Mouse (Mus musculus) forebrain, embryonic 13.5 days (tissue): Measurements from ENCODE around the gene Chrm1. TPM values are rescaled to one million over a fixed set of nuclear protein-coding genes. Genes with fewer than 3 reads are reported as not detected.

Experiments
- ATAC-seq: fragments of 200-750 bp; cut with Nextera tagmentation; 2 replicates; pipeline ENCODE4 v1.8.0; 2017
- H3K27ac ChIP-seq: fragments of 300-500 bp; sonication (generic); 2 replicates; pipeline ENCODE4 v1.5.1; 2015; ENCODE audit warnings: inconsistent platforms, mild to moderate bottlenecking, moderate library complexity
- H3K27me3 ChIP-seq: fragments of 300-500 bp; sonication (generic); 2 replicates; pipeline ENCODE4 v1.6.1; 2015; ENCODE audit warnings: mild to moderate bottlenecking, inconsistent platforms
- H3K36me3 ChIP-seq: fragments of 300-500 bp; sonication (generic); 2 replicates; pipeline ENCODE4 v1.6.1; 2015; ENCODE audit warnings: mild to moderate bottlenecking, inconsistent platforms; ENCODE audit not compliant: poor library complexity, severe bottlenecking
- H3K4me1 ChIP-seq: fragments of 300-500 bp; sonication (generic); 2 replicates; pipeline ENCODE4 v1.6.1; 2015; ENCODE audit warnings: inconsistent platforms
- H3K4me2 ChIP-seq: fragments of 300-500 bp; sonication (generic); 2 replicates; pipeline ENCODE4 v1.6.1; 2015; ENCODE audit warnings: inconsistent platforms, mild to moderate bottlenecking, moderate library complexity
- H3K4me3 ChIP-seq: fragments of 300-500 bp; sonication (generic); 2 replicates; pipeline ENCODE4 v1.5.1; 2015; ENCODE audit warnings: mild to moderate bottlenecking, inconsistent platforms
- H3K9ac ChIP-seq: fragments of 300-500 bp; sonication (generic); 2 replicates; pipeline ENCODE4 v1.6.1; 2015; ENCODE audit warnings: mild to moderate bottlenecking, inconsistent platforms
- H3K9me3 ChIP-seq: fragments of 300-500 bp; sonication (generic); replicated peaks from 2 replicates; pipeline ENCODE4 v1.6.1; 2016; ENCODE audit warnings: inconsistent platforms
- WGBS: fragments of 180-500 bp; shearing (Covaris S2); methylation state at CpG from one replicate; pipeline ENCODE4 v1.1.7; 2015; 5-methylcytosine and 5-hydroxymethylcytosine counted together
- polyA plus RNA-seq: library from polyadenylated mRNA; unstranded; fragments of >200 nt; fragmentation: Nextera tagmentation; extraction: Ambion mirVana; gene quantifications from 2 replicates; pipeline ENCODE4 v1.2.1, GENCODE M21; 2015

Gene Chrm1
- polyA plus RNA-seq: 0.94 and 1.3 TPM in 2 replicates

GRCm38 (mm10) chr19:8663360-8663839 is at the start of gene Chrm1:
Chrm1 (plus strand) TSS chr19:8663789.
- H3K27me3 ChIP-seq: peaks cover 3% of the 10 kb centered on the region; the same call in 1 of the 2 replicates
- no peaks in the 10 kb centered on the region for H3K9me3 ChIP-seq
- WGBS: 56% methylated on average over 9 of the region's 9 CpGs
- no peaks in the 10 kb centered on the region for H3K36me3 ChIP-seq
- H3K4me1 ChIP-seq: peaks cover 6% of the 10 kb centered on the region
- peak within 1 kb of the TSS; percentile 26; the same call in 1 of the 2 replicates for H3K9ac ChIP-seq
- H3K4me3 ChIP-seq: peak within 1 kb of the TSS; percentile 46
- ATAC-seq: peak; percentile 3; the same call in 1 of the 2 replicates
- peak within 1 kb of the TSS; percentile 86 for H3K4me2 ChIP-seq
- no peak within 1 kb of the TSS for H3K27ac ChIP-seq

DNA sequence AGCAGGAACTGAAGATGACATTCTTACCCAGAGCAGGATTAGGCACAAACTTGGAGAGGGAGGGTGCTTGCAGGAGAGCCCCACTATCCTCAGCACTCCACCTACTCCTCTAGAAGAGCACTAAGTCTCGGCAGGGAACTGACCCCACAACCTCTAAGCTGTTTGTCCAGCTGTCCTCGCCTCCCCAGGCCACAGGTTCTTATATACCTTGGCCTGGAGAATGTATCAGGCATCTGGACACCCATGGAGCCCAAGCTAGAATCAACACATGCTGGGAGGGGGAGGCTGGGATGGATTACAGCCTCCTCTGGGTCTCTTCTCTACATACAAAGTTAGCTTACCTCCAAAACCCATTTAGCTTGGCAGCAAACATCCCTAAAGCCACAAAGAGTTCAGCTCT is 49.2 kb upstream of the Chrm1 start:
- no peak overlapping the region for H3K9ac ChIP-seq
- no peaks in the 10 kb centered on the region for H3K4me1 ChIP-seq
- 64% methylated on average over 2 of the region's 2 CpGs for WGBS
- H3K27ac ChIP-seq: no peak overlapping the region
- H3K4me3 ChIP-seq: no peak overlapping the region
- H3K9me3 ChIP-seq: no peaks in the 10 kb centered on the region
- no peaks in the 10 kb centered on the region for H3K36me3 ChIP-seq
- H3K27me3 ChIP-seq: no peaks in the 10 kb centered on the region
- no peak for ATAC-seq
- no peak overlapping the region for H3K4me2 ChIP-seq

- Histone ChIP-seq H3K4me2 (no peak overlapping the region), H3K36me3 (no peaks in the 10 kb centered on the region), H3K27me3 (no peaks in the 10 kb centered on the region), H3K4me1 (no peaks in the 10 kb centered on the region), H3K27ac (no peak overlapping the region), H3K9me3 (no peaks in the 10 kb centered on the region), H3K4me3 (no peak overlapping the region), H3K9ac (no peak overlapping the region)
- WGBS: 72% methylated on average over 4 of the region's 4 CpGs
- ATAC-seq: no peak
Observed at GRCm38 (mm10) chr19:8616314-8616713, 47.3 kb upstream of the Chrm1 start.

GRCm38 (mm10) chr19:8617904-8618303 is 45.7 kb upstream of the Chrm1 start, which contains the start of gene Slc22a6:
Slc22a6 (plus strand) TSS chr19:8618039.
- WGBS: 8% methylated on average over 7 of the region's 7 CpGs
- no peaks in the 10 kb centered on the region for H3K9me3 ChIP-seq

DNA sequence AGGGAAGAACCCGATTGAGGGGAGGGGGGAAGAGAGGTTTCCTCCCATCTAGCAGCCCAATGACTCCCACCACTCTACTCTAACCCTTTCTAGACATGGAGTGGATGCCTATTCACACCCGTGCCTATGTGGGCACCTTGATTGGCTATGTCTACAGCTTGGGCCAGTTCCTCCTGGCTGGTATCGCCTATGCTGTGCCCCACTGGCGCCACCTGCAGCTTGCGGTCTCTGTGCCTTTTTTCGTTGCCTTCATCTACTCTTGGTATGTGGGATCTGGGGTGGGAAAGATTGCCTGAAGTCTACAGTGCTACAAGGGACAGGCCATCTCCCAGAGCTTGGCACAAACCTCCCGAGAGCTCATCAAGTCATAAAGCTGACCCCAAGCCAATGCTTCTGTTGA is 42.5 kb upstream of the Chrm1 start:
- 93% methylated on average over 7 of the region's 7 CpGs for WGBS
- no peaks in the 10 kb centered on the region for H3K27me3 ChIP-seq
- H3K9ac ChIP-seq: no peak overlapping the region
- no peak overlapping the region for H3K4me3 ChIP-seq
- H3K4me2 ChIP-seq: no peak overlapping the region
- H3K36me3 ChIP-seq: no peaks in the 10 kb centered on the region
- no peak overlapping the region for H3K27ac ChIP-seq
- no peak for ATAC-seq
- no peaks in the 10 kb centered on the region for H3K9me3 ChIP-seq
- H3K4me1 ChIP-seq: no peaks in the 10 kb centered on the region

More at GRCm38 (mm10) chr19:8617904-8618303, 45.7 kb upstream of the Chrm1 start, which contains the start of gene Slc22a6:
- H3K36me3 ChIP-seq: no peaks in the 10 kb centered on the region
- no peak for ATAC-seq
- no peaks in the 10 kb centered on the region for H3K4me1 ChIP-seq
- no peak within 1 kb of the TSS for H3K4me2 ChIP-seq
- H3K4me3 ChIP-seq: no peak within 1 kb of the TSS
- no peak within 1 kb of the TSS for H3K27ac ChIP-seq
- no peak within 1 kb of the TSS for H3K9ac ChIP-seq
- H3K27me3 ChIP-seq: no peaks in the 10 kb centered on the region

DNA sequence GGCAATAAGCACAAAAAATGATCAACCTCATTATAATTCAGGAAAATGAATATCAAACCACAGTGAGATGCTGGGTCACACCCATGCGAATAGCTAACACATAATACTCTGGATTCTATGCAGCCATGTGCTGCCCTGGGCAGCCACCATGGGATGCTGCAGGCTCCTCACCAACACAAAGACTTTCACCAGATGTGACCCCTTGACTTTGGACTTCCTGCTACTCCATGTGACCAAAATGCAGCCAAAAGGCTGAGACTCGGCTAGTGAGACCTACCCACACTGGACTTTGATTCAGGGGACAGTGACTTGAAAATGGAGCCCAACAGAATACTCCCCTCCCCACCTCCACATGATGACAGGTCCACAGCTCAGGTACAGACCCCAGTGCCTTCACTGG is 33.3 kb upstream of the Chrm1 start:
- H3K4me3 ChIP-seq: no peak overlapping the region
- no peak overlapping the region for H3K4me2 ChIP-seq
- H3K9me3 ChIP-seq: no peaks in the 10 kb centered on the region
- no peak overlapping the region for H3K9ac ChIP-seq
- no peak for ATAC-seq
- no peak overlapping the region for H3K27ac ChIP-seq
- H3K27me3 ChIP-seq: peaks cover 2% of the 10 kb centered on the region; the same call in 1 of the 2 replicates
- no peaks in the 10 kb centered on the region for H3K36me3 ChIP-seq
- no peaks in the 10 kb centered on the region for H3K4me1 ChIP-seq
- WGBS: 80% methylated on average over 2 of the region's 2 CpGs

- Histone ChIP-seq H3K36me3 (no peaks in the 10 kb centered on the region), H3K27me3 (peaks cover 2% of the 10 kb centered on the region; the same call in 1 of the 2 replicates), H3K9me3 (no peaks in the 10 kb centered on the region), H3K4me3 (no peak overlapping the region), H3K9ac (no peak overlapping the region), H3K27ac (no peak overlapping the region), H3K4me1 (no peaks in the 10 kb centered on the region), H3K4me2 (no peak overlapping the region)
- ATAC-seq: no peak
- WGBS: 83% methylated on average over 6 of the region's 6 CpGs
Observed at GRCm38 (mm10) chr19:8630826-8631225, 32.8 kb upstream of the Chrm1 start.

GRCm38 (mm10) chr19:8632029-8632428 is 31.6 kb upstream of the Chrm1 start:
- Histone ChIP-seq H3K27ac (no peak overlapping the region), H3K9me3 (no peaks in the 10 kb centered on the region), H3K4me3 (no peak overlapping the region), H3K4me1 (no peaks in the 10 kb centered on the region), H3K4me2 (no peak overlapping the region), H3K36me3 (no peaks in the 10 kb centered on the region), H3K9ac (no peak overlapping the region), H3K27me3 (no peaks in the 10 kb centered on the region)
- WGBS: 64% methylated on average over 1 of the region's 1 CpGs
- no peak for ATAC-seq

- no peak for ATAC-seq
- Histone ChIP-seq H3K36me3 (no peaks in the 10 kb centered on the region), H3K27ac (no peak overlapping the region), H3K4me2 (no peak overlapping the region), H3K4me3 (no peak overlapping the region), H3K9me3 (no peaks in the 10 kb centered on the region), H3K9ac (no peak overlapping the region), H3K4me1 (no peaks in the 10 kb centered on the region), H3K27me3 (no peaks in the 10 kb centered on the region)
- 81% methylated on average over 5 of the region's 5 CpGs for WGBS
Observed at GRCm38 (mm10) chr19:8642086-8642485, 21.5 kb upstream of the Chrm1 start.

DNA sequence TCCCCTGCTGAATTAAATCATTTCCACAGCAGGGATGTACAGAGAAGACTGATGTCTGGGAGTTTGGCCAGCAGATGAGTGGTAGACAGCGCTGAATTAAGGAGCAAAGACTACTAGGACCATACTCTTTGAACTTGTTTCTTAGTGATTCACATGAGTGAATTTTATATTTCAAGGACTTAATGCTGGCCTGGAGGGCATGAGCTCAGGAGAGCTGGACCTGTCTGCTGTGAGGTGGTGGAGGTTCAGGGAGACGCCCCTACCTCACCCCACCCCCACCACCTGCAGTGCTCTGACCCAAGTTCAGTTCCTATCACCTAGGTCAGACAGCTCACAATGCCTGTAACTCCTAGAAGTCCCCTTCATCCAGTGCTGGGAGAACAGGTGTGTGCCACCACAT is 17.2 kb upstream of the Chrm1 start:
- Histone ChIP-seq H3K4me3 (no peak overlapping the region), H3K9ac (no peak overlapping the region), H3K36me3 (no peaks in the 10 kb centered on the region), H3K4me2 (no peak overlapping the region), H3K27me3 (no peaks in the 10 kb centered on the region), H3K9me3 (no peaks in the 10 kb centered on the region), H3K4me1 (no peaks in the 10 kb centered on the region), H3K27ac (no peak overlapping the region)
- ATAC-seq: no peak
- 85% methylated on average over 2 of the region's 2 CpGs for WGBS

GRCm38 (mm10) chr19:8655833-8656232 is 7.8 kb upstream of the Chrm1 start:
- ATAC-seq: no peak
- H3K27me3 ChIP-seq: no peaks in the 10 kb centered on the region
- no peak overlapping the region for H3K9ac ChIP-seq
- H3K36me3 ChIP-seq: no peaks in the 10 kb centered on the region
- no peak overlapping the region for H3K27ac ChIP-seq
- no peak overlapping the region for H3K4me3 ChIP-seq
- no peaks in the 10 kb centered on the region for H3K9me3 ChIP-seq
- H3K4me2 ChIP-seq: no peak overlapping the region
- H3K4me1 ChIP-seq: no peaks in the 10 kb centered on the region

GRCm38 (mm10) chr19:8656341-8656740 is 7.2 kb upstream of the Chrm1 start:
- no peak overlapping the region for H3K4me3 ChIP-seq
- no peaks in the 10 kb centered on the region for H3K4me1 ChIP-seq
- no peak overlapping the region for H3K9ac ChIP-seq
- whole genome bisulfite sequencing: 80% methylated on average over 4 of the region's 4 CpGs
- no peaks in the 10 kb centered on the region for H3K36me3 ChIP-seq
- no peak overlapping the region for H3K27ac ChIP-seq
- no peak for ATAC-seq
- no peaks in the 10 kb centered on the region for H3K9me3 ChIP-seq
- H3K4me2 ChIP-seq: no peak overlapping the region
- H3K27me3 ChIP-seq: no peaks in the 10 kb centered on the region

DNA sequence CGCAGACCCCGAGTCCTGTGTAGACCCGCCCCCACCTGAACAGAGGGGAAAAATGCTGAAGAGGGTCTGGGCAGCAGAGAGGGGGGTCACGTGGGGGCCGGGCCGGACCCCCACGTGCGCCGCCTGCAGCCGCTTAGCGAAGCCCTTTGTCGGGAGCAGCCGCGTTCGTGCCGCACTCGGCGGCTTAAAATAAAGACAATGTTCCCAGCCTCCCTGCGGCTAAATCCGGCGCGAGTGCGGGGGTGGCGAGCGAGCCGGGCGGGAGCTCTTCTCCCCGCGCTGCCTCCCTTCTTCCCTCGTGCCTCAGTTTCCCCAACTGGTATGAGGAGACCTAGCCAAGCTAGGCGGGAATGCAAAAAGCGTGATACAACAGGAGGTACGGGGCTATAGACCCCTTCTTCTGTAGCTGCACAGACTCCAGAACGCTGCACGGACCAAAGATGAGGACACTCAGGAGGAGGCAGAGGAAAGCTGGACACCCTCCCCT is 1.7 kb upstream of the Chrm1 start:
- Histone ChIP-seq H3K4me3 (peak overlapping the region; percentile 46), H3K4me1 (peaks cover 6% of the 10 kb centered on the region), H3K9me3 (no peaks in the 10 kb centered on the region), H3K27me3 (peaks cover 3% of the 10 kb centered on the region; the same call in 1 of the 2 replicates), H3K36me3 (no peaks in the 10 kb centered on the region), H3K4me2 (peak overlapping the region; percentile 86), H3K9ac (peak overlapping the region; percentile 68), H3K27ac (peak overlapping the region; percentile 54)
- ATAC-seq: peak; percentile 66
- WGBS: 0% methylated on average over 35 of the region's 35 CpGs
